Mouse (Mus musculus) hindbrain, embryonic 10.5 days (tissue): ENCODE measurements at regions not wholly inside any gene's neighbourhood (a gene's known extent, or its start where the extent isn't known, plus 50 kb on each side); places are given as distances from the start of the nearest gene placed in this dataset.

Experiments
- DNase-seq: peaks from one replicate; pipeline ENCODE4 v3.0.0-alpha.2; 2017; ENCODE audit warnings: low spot score
- H3K27ac ChIP-seq: fragments of 300-500 bp; sonication (generic); 2 replicates; pipeline ENCODE4 v1.5.1; 2016; ENCODE audit warnings: mild to moderate bottlenecking, moderate library complexity
- H3K27me3 ChIP-seq: fragments of 300-500 bp; sonication (generic); 2 replicates; pipeline ENCODE4 v1.6.1; 2016; ENCODE audit warnings: mild to moderate bottlenecking; ENCODE audit not compliant: poor library complexity, insufficient read depth, severe bottlenecking
- H3K36me3 ChIP-seq: fragments of 300-500 bp; sonication (generic); 2 replicates; pipeline ENCODE4 v1.6.1; 2016; ENCODE audit warnings: mild to moderate bottlenecking, moderate library complexity
- H3K4me1 ChIP-seq: fragments of 300-500 bp; sonication (generic); replicated peaks from 2 replicates; pipeline ENCODE4 v1.6.1; 2016; ENCODE audit warnings: mild to moderate bottlenecking
- H3K4me3 ChIP-seq: fragments of 300-500 bp; sonication (generic); 2 replicates; pipeline ENCODE4 v1.5.1; 2016; ENCODE audit warnings: mild to moderate bottlenecking, moderate library complexity
- H3K9me3 ChIP-seq: fragments of 300-500 bp; sonication (generic); 2 replicates; pipeline ENCODE4 v1.6.1; 2016; ENCODE audit warnings: mild to moderate bottlenecking, moderate library complexity
- WGBS: fragments of 180-500 bp; shearing (Covaris S2); methylation state at CpG from one replicate; pipeline ENCODE4 v1.1.7; 2016; 5-methylcytosine and 5-hydroxymethylcytosine counted together

- 23% methylated on average over 2 of the region's 2 CpGs for WGBS
These were observed 62.8 kb upstream of the Las1l start for GRCm38 (mm10) chrX:96019556-96019955.

GRCm38 (mm10) chrX:96020407-96020806 is 63.6 kb upstream of the Las1l start:
- Histone ChIP-seq H3K9me3 (no peaks in the 10 kb centered on the region), H3K27me3 (0 out of 2 replicates have a peak, but pooled peaks cover 3% of the 10 kb centered on the region), H3K27ac (no peak overlapping the region), H3K4me1 (no peaks in the 10 kb centered on the region), H3K4me3 (no peak overlapping the region), H3K36me3 (no peaks in the 10 kb centered on the region)
- DNase-seq, result no peak
- WGBS, result 75% methylated on average over 3 of the region's 3 CpGs

More at GRCm38 (mm10) chrX:96019556-96019955, 62.8 kb upstream of the Las1l start:
- Histone ChIP-seq H3K36me3 (no peaks in the 10 kb centered on the region), H3K27ac (no peak overlapping the region), H3K4me3 (no peak overlapping the region), H3K4me1 (no peaks in the 10 kb centered on the region), H3K9me3 (no peaks in the 10 kb centered on the region), H3K27me3 (0 out of 2 replicates have a peak, but pooled peaks cover 3% of the 10 kb centered on the region)
- DNase-seq, result peak; percentile 10

GRCm38 (mm10) chrX:96025374-96025773 is 68.6 kb upstream of the Las1l start:
- no peaks in the 10 kb centered on the region for H3K4me1 ChIP-seq
- no peaks in the 10 kb centered on the region for H3K36me3 ChIP-seq
- no peaks in the 10 kb centered on the region for H3K9me3 ChIP-seq
- H3K27me3 ChIP-seq, result no peaks in the 10 kb centered on the region
- H3K4me3 ChIP-seq, result no peak overlapping the region
- no peak for DNase-seq
- WGBS, result 90% methylated on average over 3 of the region's 3 CpGs
- no peak overlapping the region for H3K27ac ChIP-seq

GRCm38 (mm10) chrX:96025876-96026275 is 69.1 kb upstream of the Las1l start:
- H3K4me3 ChIP-seq, result no peak overlapping the region
- DNase-seq, result no peak
- no peak overlapping the region for H3K27ac ChIP-seq
- no peaks in the 10 kb centered on the region for H3K27me3 ChIP-seq
- no peaks in the 10 kb centered on the region for H3K9me3 ChIP-seq
- H3K36me3 ChIP-seq, result no peaks in the 10 kb centered on the region
- H3K4me1 ChIP-seq, result no peaks in the 10 kb centered on the region
- 72% methylated on average over 5 of the region's 5 CpGs for WGBS

GRCm38 (mm10) chrX:96031591-96031990 is 64.3 kb upstream of the Msn start:
- Histone ChIP-seq H3K27ac (no peak overlapping the region), H3K4me1 (no peaks in the 10 kb centered on the region), H3K4me3 (no peak overlapping the region), H3K9me3 (no peaks in the 10 kb centered on the region), H3K27me3 (no peaks in the 10 kb centered on the region), H3K36me3 (no peaks in the 10 kb centered on the region)
- DNase-seq, result no peak
- WGBS, result 73% methylated on average over 5 of the region's 5 CpGs

GRCm38 (mm10) chrX:96035307-96035706 is 60.5 kb upstream of the Msn start:
- no peaks in the 10 kb centered on the region for H3K4me1 ChIP-seq
- no peak overlapping the region for H3K4me3 ChIP-seq
- H3K36me3 ChIP-seq, result no peaks in the 10 kb centered on the region
- no peak overlapping the region for H3K27ac ChIP-seq
- no peak for DNase-seq
- no peaks in the 10 kb centered on the region for H3K27me3 ChIP-seq
- H3K9me3 ChIP-seq, result no peaks in the 10 kb centered on the region

GRCm38 (mm10) chrX:96042193-96042592 is 53.6 kb upstream of the Msn start:
- WGBS, result 74% methylated on average over 3 of the region's 3 CpGs
- Histone ChIP-seq H3K4me1 (no peaks in the 10 kb centered on the region), H3K27me3 (no peaks in the 10 kb centered on the region), H3K4me3 (no peak overlapping the region), H3K36me3 (no peaks in the 10 kb centered on the region), H3K9me3 (no peaks in the 10 kb centered on the region), H3K27ac (no peak overlapping the region)
- no peak for DNase-seq
